Mouse (Mus musculus) heart, postnatal 0 days (tissue): ENCODE results near the gene Gm21738. TPM values are rescaled to one million over a fixed set of nuclear protein-coding genes. Genes with fewer than 3 reads are reported as not detected.
"Not testable (repeated sequence)": the region's sequence is repeated elsewhere in the genome, so short reads cannot be mapped to it uniquely, and the experiment has no call there.

Source experiments
- ATAC-seq: fragments of 200-750 bp; cut with Nextera tagmentation; 2 replicates; pipeline ENCODE4 v1.8.0; 2017; ENCODE audit warnings: low read depth, moderate number of reproducible peaks, moderate library complexity; ENCODE audit not compliant: insufficient read depth
- DNase-seq: peaks from one replicate; pipeline ENCODE4 v3.0.0-alpha.2; 2016; ENCODE audit warnings: low spot score
- H3K27ac ChIP-seq: fragments of 300-500 bp; sonication (generic); 2 replicates; pipeline ENCODE4 v1.5.1; 2014; ENCODE audit warnings: low read depth, mild to moderate bottlenecking
- H3K27me3 ChIP-seq: fragments of 300-500 bp; sonication (generic); 2 replicates; pipeline ENCODE4 v1.6.1; 2014; ENCODE audit warnings: low read length, mixed read lengths; ENCODE audit not compliant: control insufficient read depth, insufficient read depth
- H3K36me3 ChIP-seq: fragments of 300-500 bp; sonication (generic); replicated peaks from 2 replicates; pipeline ENCODE4 v1.6.1; 2014; ENCODE audit warnings: low read length, mixed read lengths; ENCODE audit not compliant: control insufficient read depth, insufficient read depth
- H3K4me1 ChIP-seq: fragments of 300-500 bp; sonication (generic); 2 replicates; pipeline ENCODE4 v1.6.1; 2014; ENCODE audit warnings: antibody characterized with exemption; ENCODE audit not compliant: control insufficient read depth, insufficient read depth
- H3K4me2 ChIP-seq: fragments of 300-500 bp; sonication (generic); 2 replicates; pipeline ENCODE4 v1.6.1; 2014; ENCODE audit warnings: low read depth, mild to moderate bottlenecking, low read length, moderate library complexity
- H3K4me3 ChIP-seq: fragments of 300-500 bp; sonication (generic); 2 replicates; pipeline ENCODE4 v1.5.1; 2014; ENCODE audit warnings: low read depth, low read length
- H3K9ac ChIP-seq: fragments of 300-500 bp; sonication (generic); replicated peaks from 2 replicates; pipeline ENCODE4 v1.6.1; 2014; ENCODE audit warnings: low read depth, low read length, mixed read lengths
- H3K9me3 ChIP-seq: fragments of 300-500 bp; sonication (generic); replicated peaks from 2 replicates; pipeline ENCODE4 v1.6.1; 2016; ENCODE audit warnings: low read length; ENCODE audit not compliant: control insufficient read depth
- WGBS: fragments of 180-500 bp; shearing (Covaris S2); extraction: QIAGEN DNeasy Blood & Tissue Kit; methylation state at CpG from one replicate; pipeline ENCODE4 v1.1.7; 2014; 5-methylcytosine and 5-hydroxymethylcytosine counted together
- polyA plus RNA-seq: library from polyadenylated mRNA; unstranded; fragments of >200 nt; fragmentation: Nextera tagmentation; extraction: Ambion mirVana; gene quantifications from 2 replicates; pipeline ENCODE4 v1.2.1, GENCODE M21; 2015
- total RNA-seq: library from RNA; depleted of rRNA; stranded (reverse); fragments of >200 nt; gene quantifications from 2 replicates; pipeline ENCODE4 v1.2.3, GENCODE M21; 2014; ENCODE audit warnings: low replicate concordance; rRNA removed

Gm21738 gene
- total RNA-seq (not detected in 2 replicates), polyA plus RNA-seq (0.66 and 0.73 TPM in 2 replicates)

- not testable (repeated sequence) for H3K36me3 ChIP-seq, H3K4me1 ChIP-seq, H3K4me3 ChIP-seq, DNase-seq, H3K27ac ChIP-seq, H3K9ac ChIP-seq, ATAC-seq, H3K4me2 ChIP-seq, H3K9me3 ChIP-seq, H3K27me3 ChIP-seq
- WGBS, result 71% methylated on average over 7 of the region's 7 CpGs
Measured at GRCm38 (mm10) chr14:19418830-19419229, at the start of gene Gm21738. Gene Gm21738, minus strand, starts transcription at chr14:19418930.

GRCm38 (mm10) chr14:19383741-19384140 lies 35.0 kb downstream of the Gm21738 start:
- H3K27ac ChIP-seq, DNase-seq, H3K4me2 ChIP-seq, H3K9me3 ChIP-seq, H3K27me3 ChIP-seq, H3K4me1 ChIP-seq, ATAC-seq, H3K9ac ChIP-seq, H3K36me3 ChIP-seq, H3K4me3 ChIP-seq: not testable (repeated sequence)
- WGBS, result 73% methylated on average over 7 of the region's 7 CpGs

Other genes with a start within 250 kb of the Gm21738 start
- not detected in 2 replicates for gene Gm2244, start 131.0 kb upstream of the Gm21738 start, total RNA-seq
- gene Gm2244, start 131.0 kb upstream of the Gm21738 start, polyA plus RNA-seq, result 0.18 and 0.23 TPM in 2 replicates
- 0.11 and 1.4 TPM in 2 replicates for gene Gm2237, start 166.2 kb upstream of the Gm21738 start, total RNA-seq
- gene Gm2237, start 166.2 kb upstream of the Gm21738 start, polyA plus RNA-seq, result 1.2 and 1.3 TPM in 2 replicates
- not detected in 2 replicates for gene Gm5458, start 183.7 kb upstream of the Gm21738 start, total RNA-seq
- not detected in 2 replicates for gene Gm5458, start 183.7 kb upstream of the Gm21738 start, polyA plus RNA-seq